Mouse (Mus musculus): ENCODE measurements around the gene Sephs1. TPM values are rescaled to one million over a fixed set of nuclear protein-coding genes. Genes with fewer than 3 reads are reported as not detected.

Sephs1 gene
- 10 to 100 TPM; 29.7 to 32.0 TPM for total RNA-seq (2023)

GRCm38 (mm10) chr2:4881350-4882248 is at the start of gene Sephs1:
TSS of gene Sephs1 (plus strand) at chr2:4881564.

GRCm38 (mm10) chr2:4918860-4919739 is 37.7 kb downstream of the Sephs1 start, which contains the start of gene Phyh:
TSS of gene Phyh (plus strand) at chr2:4919019.

Other genes with a start within 250 kb of the Sephs1 start
- 10 to 100 TPM; 61.8 to 68.7 TPM for gene Prpf18, start 229.5 kb upstream of the Sephs1 start, total RNA-seq (2023)
- 1 to 10 TPM in 1 of 2 experiments, under 1 TPM in 1; 0.68 to 1.6 TPM for gene Bend7, start 163.7 kb upstream of the Sephs1 start, total RNA-seq (2023)
- gene Phyh, start 37.5 kb downstream of the Sephs1 start, total RNA-seq (2023) = 10 to 100 TPM; 30.1 to 33.4 TPM
- not detected for gene Ucma, start 94.6 kb downstream of the Sephs1 start, total RNA-seq (2023)
- 1 to 10 TPM; 2.3 to 6.5 TPM for gene Mcm10, start 131.2 kb downstream of the Sephs1 start, total RNA-seq (2023)
- 1 to 10 TPM; 1.0 to 1.2 TPM for gene Optn, start 182.5 kb downstream of the Sephs1 start, total RNA-seq (2023)